Mouse (Mus musculus) lung, postnatal 25 days (tissue): ENCODE results near the gene Fam184b.

ENCODE experiments used
- DNase-seq: peaks from one replicate; pipeline ENCODE4 v3.0.0; 2022; ENCODE audit warnings: low spot score

Fam184b gene

GRCm38 (mm10) chr5:45595363-45596039 lies 43.9 kb downstream of the Fam184b start:
- DNase-seq = no peak

GRCm38 (mm10) chr5:45593276-45593675 lies 46.1 kb downstream of the Fam184b start:
- DNase-seq = no peak

GRCm38 (mm10) chr5:45590094-45590493 lies 49.3 kb downstream of the Fam184b start:
- peak; percentile 10 for DNase-seq

GRCm38 (mm10) chr5:45584601-45585000 lies 54.8 kb downstream of the Fam184b start:
- no peak for DNase-seq

GRCm38 (mm10) chr5:45580279-45580678 lies 59.1 kb downstream of the Fam184b start:
- DNase-seq = no peak

- DNase-seq = peak; percentile 55
These were observed 62.0 kb downstream of the Fam184b start for GRCm38 (mm10) chr5:45577376-45577775.

GRCm38 (mm10) chr5:45576716-45577115 lies 62.7 kb downstream of the Fam184b start:
- DNase-seq = no peak

GRCm38 (mm10) chr5:45572816-45573215 lies 66.6 kb downstream of the Fam184b start:
- no peak for DNase-seq

- no peak for DNase-seq
These were observed 73.6 kb downstream of the Fam184b start for GRCm38 (mm10) chr5:45565829-45566228.

- DNase-seq = no peak
These were observed 75.4 kb downstream of the Fam184b start for GRCm38 (mm10) chr5:45564054-45564453.

- DNase-seq = no peak
These were observed 89.8 kb downstream of the Fam184b start for GRCm38 (mm10) chr5:45549586-45549985.

GRCm38 (mm10) chr5:45543374-45543773 lies 96.0 kb downstream of the Fam184b start:
- DNase-seq = no peak

- no peak for DNase-seq
These were observed 99.9 kb downstream of the Fam184b start for GRCm38 (mm10) chr5:45539502-45539901.

GRCm38 (mm10) chr5:45535177-45535576 lies 104.2 kb downstream of the Fam184b start:
- no peak for DNase-seq

GRCm38 (mm10) chr5:45534319-45535098 lies 104.9 kb downstream of the Fam184b start:
- DNase-seq = peak; percentile 58

GRCm38 (mm10) chr5:45529696-45530095 lies 109.7 kb downstream of the Fam184b start:
- DNase-seq = no peak

GRCm38 (mm10) chr5:45526338-45526737 lies 113.1 kb downstream of the Fam184b start:
- no peak for DNase-seq

- DNase-seq = no peak
These were observed 114.3 kb downstream of the Fam184b start for GRCm38 (mm10) chr5:45525101-45525500.

GRCm38 (mm10) chr5:45521601-45522000 lies 117.8 kb downstream of the Fam184b start:
- no peak for DNase-seq

GRCm38 (mm10) chr5:45520809-45521110 lies 118.7 kb downstream of the Fam184b start:
- no peak for DNase-seq

GRCm38 (mm10) chr5:45519960-45520808 lies 119.2 kb downstream of the Fam184b start, which contains the start of gene Med28:
Gene Med28, plus strand, starts transcription at chr5:45520229.
- peak; percentile 95 for DNase-seq

GRCm38 (mm10) chr5:45515151-45515743 lies 124.2 kb downstream of the Fam184b start:
- DNase-seq = no peak
